Mouse (Mus musculus): ENCODE measurements around the gene Prcd. TPM values are rescaled to one million over a fixed set of nuclear protein-coding genes. Genes with fewer than 3 reads are reported as not detected.

Gene Prcd
- total and polyA plus RNA-seq, 3 experiments = not detected

DNA sequence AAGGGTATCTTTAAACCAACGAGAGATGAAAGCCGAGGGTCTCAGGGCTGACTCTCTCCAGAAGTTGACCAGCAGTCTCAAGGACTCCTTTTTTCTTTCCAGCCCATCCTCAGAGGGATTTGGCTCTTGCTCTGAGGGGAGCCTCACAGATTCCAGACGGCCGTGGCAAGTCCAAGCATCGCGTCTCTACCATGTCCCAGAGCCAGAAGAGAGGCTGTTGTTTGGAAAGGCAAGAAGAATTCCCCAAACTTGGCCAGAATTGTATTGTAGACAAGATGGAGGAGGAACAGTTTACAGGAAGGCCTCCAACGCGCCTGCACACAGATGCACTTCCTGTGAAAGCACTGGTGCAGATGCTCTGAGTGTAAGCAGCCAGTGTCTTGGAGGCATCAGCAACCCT, 14.6 kb downstream of the Prcd start:
- Histone ChIP-seq H3K4me3 (replicated peaks in 1 of 3; ENCODE audit: low read depth in 2 of 3, low read length in 2 of 3, poor library complexity in 1 of 3) (no peak overlapping the region), H3K9ac (ENCODE audit: insufficient read depth, low read depth) (no peak overlapping the region), H3K9me3 (replicated peaks; ENCODE audit: low read length) (no peaks in the 10 kb centered on the region), H3K4me1 (ENCODE audit: control insufficient read depth in 1 of 2, insufficient read depth in 2 of 2) (peaks cover 23 to 48% of the 10 kb centered on the region in 2 experiments), H3K27ac (ENCODE audit: insufficient read depth, low read depth) (no peak overlapping the region), H3K79me2 (replicated peaks; ENCODE audit: control insufficient read depth, extremely low read depth, insufficient read depth, poor library complexity, severe bottlenecking) (peaks cover 15% of the 10 kb centered on the region), H3K4me2 (ENCODE audit: insufficient read depth, low read depth, poor library complexity, severe bottlenecking) (no peak overlapping the region), H3K27me3 (replicated peaks) (no peaks in the 10 kb centered on the region), H3K36me3 (replicated peaks in 1 of 2; ENCODE audit: control insufficient read depth in 1 of 2, insufficient read depth in 1 of 2, low read length in 1 of 2) (peaks cover 2 to 5% of the 10 kb centered on the region in 2 experiments)
- no peak for DNase-seq (ENCODE audit: extremely low read depth)
- in situ Hi-C loops (cut with MboI; ENCODE audit: low pct_ligation_motif_present, low pct_unique_long_range_greater_than_20kb, low sequenced_read_pairs) = loop anchor here (25.0 kb wide), 1 partner anchor 519 kb away; the partner anchor contains the start of gene Sept9
- dilution Hi-C loops (cut with MboI; ENCODE audit: extremely low pct_ligation_motif_present, extremely low pct_unique_long_range_greater_than_20kb, low sequenced_read_pairs) = no loop called here
- TF ChIP-seq ZKSCAN1 (IDR thresholded peaks at IDR 0.05; ENCODE audit: borderline replicate concordance, low read depth, low read length) (no peak), ELF1 (IDR thresholded peaks at IDR 0.05; ENCODE audit: low read depth, low read length) (peak; percentile 53; the same call in 1 of the 2 replicates)

DNA sequence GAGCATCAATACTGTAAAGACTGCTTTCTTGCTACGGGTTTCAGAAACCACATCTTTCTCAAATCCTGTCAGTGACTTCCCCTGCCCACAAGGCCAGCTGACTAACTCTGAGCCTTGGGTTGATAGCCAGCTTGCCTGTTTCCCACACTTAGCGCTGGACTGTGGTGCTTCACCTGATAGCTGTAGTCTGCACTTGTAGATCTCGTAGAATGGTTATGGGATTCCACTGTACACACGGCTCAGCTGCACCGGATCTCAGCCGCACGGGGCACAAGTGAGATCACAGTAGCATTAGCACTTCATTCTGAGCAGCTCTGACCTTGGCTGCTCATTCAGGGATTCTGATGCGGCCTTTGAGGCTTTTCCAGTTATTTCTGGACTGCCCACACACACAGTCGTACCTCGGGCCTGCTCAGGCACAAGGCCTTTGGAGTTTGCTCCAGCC, 15.1 kb downstream of the Prcd start:
- Histone ChIP-seq H3K4me3 (replicated peaks in 1 of 3; ENCODE audit: low read depth in 2 of 3, low read length in 2 of 3, poor library complexity in 1 of 3) (no peak overlapping the region), H3K36me3 (replicated peaks in 1 of 2; ENCODE audit: control insufficient read depth in 1 of 2, insufficient read depth in 1 of 2, low read length in 1 of 2) (peaks cover 7 to 9% of the 10 kb centered on the region in 2 experiments), H3K79me2 (replicated peaks; ENCODE audit: control insufficient read depth, extremely low read depth, insufficient read depth, poor library complexity, severe bottlenecking) (peaks cover 19% of the 10 kb centered on the region), H3K4me2 (ENCODE audit: insufficient read depth, low read depth, poor library complexity, severe bottlenecking) (no peak overlapping the region), H3K27me3 (replicated peaks) (no peaks in the 10 kb centered on the region), H3K4me1 (ENCODE audit: control insufficient read depth in 1 of 2, insufficient read depth in 2 of 2) (peaks cover 28 to 53% of the 10 kb centered on the region in 2 experiments), H3K27ac (ENCODE audit: insufficient read depth, low read depth) (no peak overlapping the region), H3K9me3 (replicated peaks; ENCODE audit: low read length) (no peaks in the 10 kb centered on the region), H3K9ac (ENCODE audit: insufficient read depth, low read depth) (no peak overlapping the region)
- in situ Hi-C loops (cut with MboI; ENCODE audit: low pct_ligation_motif_present, low pct_unique_long_range_greater_than_20kb, low sequenced_read_pairs) (loop anchor here (25.0 kb wide), 1 partner anchor 519 kb away; the partner anchor contains the start of gene Sept9), dilution Hi-C loops (cut with MboI; ENCODE audit: extremely low pct_ligation_motif_present, extremely low pct_unique_long_range_greater_than_20kb, low sequenced_read_pairs) (no loop called here)
- no peak for DNase-seq (ENCODE audit: extremely low read depth)
- TF ChIP-seq ELF1 (IDR thresholded peaks at IDR 0.05; ENCODE audit: low read depth, low read length) (no peak), POLR2AphosphoS2 (IDR thresholded peaks at IDR 0.05; ENCODE audit: low read depth, low read length) (no peak), RCOR1 (conservative IDR thresholded peaks at IDR 0.05; ENCODE audit: low read depth, low read length) (no peak), MAFK (IDR thresholded peaks at IDR 0.05; ENCODE audit: insufficient replicate concordance, low read length) (no peak), RAD21 (IDR thresholded peaks at IDR 0.05; ENCODE audit: low read depth, low read length) (no peak), CHD2 (IDR thresholded peaks at IDR 0.05; ENCODE audit: low read length) (no peak), SIN3A (IDR thresholded peaks at IDR 0.05; ENCODE audit: low read length) (no peak), IRF4 (IDR thresholded peaks at IDR 0.05; ENCODE audit: low read depth, low read length) (peak; percentile 30; the same call in 1 of the 2 replicates), TBP (conservative IDR thresholded peaks at IDR 0.05; ENCODE audit: low read depth, low read length) (no peak), ZNF384 (IDR thresholded peaks at IDR 0.05; ENCODE audit: low read depth, low read length) (no peak), NELFE (IDR thresholded peaks at IDR 0.05; ENCODE audit: low read depth, low read length) (no peak), USF1 (IDR thresholded peaks at IDR 0.05; ENCODE audit: low read depth, low read length) (no peak), USF2 (conservative IDR thresholded peaks at IDR 0.05; ENCODE audit: low read depth, low read length) (no peak), EP300 (IDR thresholded peaks at IDR 0.05; ENCODE audit: low read length) (peak; percentile 14; the same call in 1 of the 2 replicates), KAT2A (IDR thresholded peaks at IDR 0.05; ENCODE audit: insufficient replicate concordance, low read length) (no peak), ZKSCAN1 (IDR thresholded peaks at IDR 0.05; ENCODE audit: borderline replicate concordance, low read depth, low read length) (no peak), BHLHE40 (IDR thresholded peaks at IDR 0.05; ENCODE audit: low read depth, low read length) (peak; percentile 52; the same call in 1 of the 2 replicates), MXI1 (IDR thresholded peaks at IDR 0.05; ENCODE audit: low read depth, low read length) (no peak), CTCF (conservative IDR thresholded peaks at IDR 0.05 in 1 of 2, IDR thresholded peaks at IDR 0.05 in 1 of 2; ENCODE audit: low read depth in 2 of 2, low read length in 2 of 2) (no peak), NRF1 (IDR thresholded peaks at IDR 0.05; ENCODE audit: low read depth, low read length) (no peak), E2F4 (IDR thresholded peaks at IDR 0.05; ENCODE audit: insufficient replicate concordance, low read depth, low read length) (no peak), POLR2A (IDR thresholded peaks at IDR 0.05; ENCODE audit: low read depth, low read length) (no peak), HCFC1 (IDR thresholded peaks at IDR 0.05; ENCODE audit: low read depth, low read length) (no peak), ZMIZ1 (IDR thresholded peaks at IDR 0.05; ENCODE audit: low read depth, low read length) (no peak), TCF12 (IDR thresholded peaks at IDR 0.05; ENCODE audit: low read depth, low read length) (0 out of 2 replicates have a peak, but pooled peaks have one; percentile 30), PAX5 (IDR thresholded peaks at IDR 0.05; ENCODE audit: low read length) (no peak), GABPA (IDR thresholded peaks at IDR 0.05; ENCODE audit: insufficient replicate concordance, low read depth, low read length) (no peak), ETS1 (conservative IDR thresholded peaks at IDR 0.05; ENCODE audit: low read depth, low read length) (peak; percentile 66), JUN (IDR thresholded peaks at IDR 0.05; ENCODE audit: insufficient read depth, low read depth, low read length) (no peak)
